16 mouse cellular contexts compared by ENCODE assay signal in genomic region chr9:57901601-57902000, GRCm38 (mm10). TPM values are rescaled to one million over a fixed set of nuclear protein-coding genes. Genes with fewer than 3 reads are reported as not detected.
DNase-seq lines count a peak whose midpoint lies in the region; ATAC-seq and TF ChIP-seq lines count a peak whose summit lies in the region.
"Had no signal": no experiment of that assay in that cellular context is flagged by ENCODE, and none has a peak within 500 bp of the region (broad histone marks: within the 10 kb centered on the region; RNA-seq: fewer than 3 reads in every experiment).

No protein-coding gene starts in this region.

- H3K4me1 ChIP-seq in heart, embryonic 14.5 days (ENCODE audit: control insufficient read depth in 2 of 2, insufficient read depth in 2 of 2, low read length in 2 of 2) = peaks cover 4 to 16% of the 10 kb centered on the region in 2 experiments; a peak in 3 of 4 replicates
- peaks cover 20% of the 10 kb centered on the region for H3K4me1 ChIP-seq in forebrain, embryonic 14.5 days (ENCODE audit: control insufficient read depth, insufficient read depth, low read length)
- peaks cover 20% of the 10 kb centered on the region for H3K4me1 ChIP-seq in midbrain, embryonic 10.5 days
- H3K4me1 ChIP-seq in olfactory bulb, adult 2 months (ENCODE audit: control insufficient read depth, insufficient read depth, low read length) = peaks cover 5% of the 10 kb centered on the region

- whole genome bisulfite sequencing in heart, embryonic 14.5 days = 75% methylated on average over 3 of the region's 3 CpGs
- WGBS in forebrain, embryonic 14.5 days = 2% methylated on average over 3 of the region's 3 CpGs
- 49% methylated on average over 3 of the region's 3 CpGs for WGBS in midbrain, embryonic 10.5 days
- WGBS in olfactory bulb, adult 2 months = 21% methylated on average over 3 of the region's 3 CpGs

- no peaks in the 10 kb centered on the region for H3K36me3 ChIP-seq in heart, embryonic 14.5 days (ENCODE audit: control insufficient read depth, insufficient read depth, low read length)
- no peaks in the 10 kb centered on the region for H3K36me3 ChIP-seq in forebrain, embryonic 14.5 days (ENCODE audit: control insufficient read depth, insufficient read depth, low read length)
- no peaks in the 10 kb centered on the region for H3K36me3 ChIP-seq in midbrain, embryonic 10.5 days
- H3K36me3 ChIP-seq: liver, embryonic 13.5 days had no signal

- peak overlapping the region; percentile 10 to 32; a peak in 2 of 4 replicates for H3K27ac ChIP-seq in heart, embryonic 14.5 days (replicated peaks in 1 of 2; ENCODE audit: control insufficient read depth in 1 of 2, insufficient read depth in 1 of 2, low read depth in 2 of 2, low read length in 2 of 2)
- peak overlapping the region; percentile 81 for H3K27ac ChIP-seq in forebrain, embryonic 14.5 days (ENCODE audit: low read depth, low read length)
- H3K27ac ChIP-seq in midbrain, embryonic 10.5 days (replicated peaks) = peak overlapping the region; percentile 69
- H3K27ac ChIP-seq in olfactory bulb, adult 2 months (ENCODE audit: insufficient read depth, low read depth, low read length) = peak overlapping the region; percentile 64
- H3K27ac ChIP-seq: liver, embryonic 13.5 days had no signal

- no peak for DNase-seq in heart, postnatal 4 days
- peak; percentile 78 for DNase-seq in forebrain, embryonic 14.5 days (ENCODE audit: low spot score)
- no peak for DNase-seq in midbrain, embryonic 10.5 days (ENCODE audit: low spot score)
- DNase-seq in spleen, postnatal 4 days (ENCODE audit: low spot score in 2 of 2) = no peak
- DNase-seq in spleen, adult 18-20 months = no peak
- no peak for DNase-seq in layer of hippocampus, postnatal 10 days (ENCODE audit: low spot score in 2 of 2)
- DNase-seq: adrenal gland, adult 2 months; heart, adult 11 months; kidney, postnatal 25 days; liver, embryonic 13.5 days; lung, postnatal 14 days; thymus, postnatal 36 days had no signal

- no peaks in the 10 kb centered on the region for H3K9me3 ChIP-seq in heart, embryonic 14.5 days (ENCODE audit: control insufficient read depth, low read length)
- H3K9me3 ChIP-seq in forebrain, embryonic 14.5 days (replicated peaks; ENCODE audit: control insufficient read depth, low read length) = no peaks in the 10 kb centered on the region
- no peaks in the 10 kb centered on the region for H3K9me3 ChIP-seq in midbrain, embryonic 10.5 days (replicated peaks)
- H3K9me3 ChIP-seq: liver, embryonic 13.5 days had no signal

- H3K4me2 ChIP-seq in heart, embryonic 14.5 days (ENCODE audit: low read length) = no peak overlapping the region
- peak overlapping the region; percentile 32 for H3K4me2 ChIP-seq in forebrain, embryonic 14.5 days (ENCODE audit: low read length)
- H3K4me2 ChIP-seq: liver, embryonic 13.5 days had no signal

- ATAC-seq in heart, embryonic 14.5 days (ENCODE audit: insufficient number of reproducible peaks, insufficient read depth, low FRiP score, low read depth) = no peak
- ATAC-seq in forebrain, embryonic 14.5 days = peak; percentile 89
- ATAC-seq: intestine, embryonic 16.5 days had no signal

- no peak for TF ChIP-seq POLR2A in olfactory bulb, adult 2 months (IDR thresholded peaks at IDR 0.05; ENCODE audit: insufficient read depth, low read depth, low read length)

- no peaks in the 10 kb centered on the region for H3K27me3 ChIP-seq in heart, embryonic 14.5 days (ENCODE audit: control insufficient read depth, insufficient read depth, low read length)
- H3K27me3 ChIP-seq in forebrain, embryonic 14.5 days (replicated peaks; ENCODE audit: control insufficient read depth, insufficient read depth, low read length) = no peaks in the 10 kb centered on the region
- no peaks in the 10 kb centered on the region for H3K27me3 ChIP-seq in midbrain, embryonic 10.5 days (ENCODE audit: low read depth, poor library complexity, severe bottlenecking)
- H3K27me3 ChIP-seq: liver, embryonic 13.5 days had no signal

- no peak overlapping the region for H3K4me3 ChIP-seq in heart, embryonic 14.5 days (ENCODE audit: control insufficient read depth in 1 of 2, insufficient read depth in 1 of 2, low read depth in 1 of 2, low read length in 2 of 2)
- no peak overlapping the region for H3K4me3 ChIP-seq in forebrain, embryonic 14.5 days (ENCODE audit: low read depth, low read length)
- peak overlapping the region; percentile 0; the same call in 1 of the 2 replicates for H3K4me3 ChIP-seq in midbrain, embryonic 10.5 days
- no peak overlapping the region for H3K4me3 ChIP-seq in olfactory bulb, adult 2 months (ENCODE audit: insufficient read depth, low read depth, low read length)
- H3K4me3 ChIP-seq: liver, embryonic 13.5 days; myocyte had no signal

- H3K9ac ChIP-seq in heart, embryonic 14.5 days (ENCODE audit: low read length) = no peak overlapping the region
- peak overlapping the region; percentile 43; the same call in 1 of the 2 replicates for H3K9ac ChIP-seq in forebrain, embryonic 14.5 days (ENCODE audit: low read length)
- H3K9ac ChIP-seq: liver, embryonic 13.5 days had no signal

- no peak for TF ChIP-seq CTCF in olfactory bulb, adult 2 months (IDR thresholded peaks at IDR 0.05; ENCODE audit: insufficient read depth, low read depth, low read length)

RNA-seq across cellular contexts. Expression of gene Ubl7, which starts 9.2 kb away (rescaled TPM):
- polyA plus RNA-seq in heart, embryonic 14.5 days (2014; fragmentation: Nextera tagmentation; extraction: Ambion mirVana) = 107 and 114 TPM in 2 replicates
- 10 to 100 TPM; 66.3 to 66.5 TPM for total RNA-seq in heart, postnatal 4 days (2021)
- 144 and 166 TPM in 2 replicates for polyA plus RNA-seq in forebrain, embryonic 14.5 days (2014; fragmentation: Nextera tagmentation; extraction: Ambion mirVana)
- polyA plus RNA-seq in midbrain, embryonic 10.5 days (2016; fragmentation: Nextera tagmentation; extraction: Ambion mirVana) = 111 and 120 TPM in 2 replicates
- not detected in 2 replicates for polyA plus RNA-seq in olfactory bulb, adult 2 months (2012; ENCODE audit: insufficient read depth, insufficient read length, low replicate concordance, missing spikeins)
- 10 to 100 TPM; 95.3 to 98.4 TPM for total RNA-seq in layer of hippocampus, postnatal 10 days (2021)

RNA-seq across cellular contexts. Expression of gene Sema7a, which starts 38.3 kb away (rescaled TPM):
- 0.70 and 0.74 TPM in 2 replicates for polyA plus RNA-seq in heart, embryonic 14.5 days (2014; fragmentation: Nextera tagmentation; extraction: Ambion mirVana)
- 10 to 100 TPM; 26.0 to 30.1 TPM for total RNA-seq in heart, postnatal 4 days (2021)
- 3.6 and 6.2 TPM in 2 replicates for polyA plus RNA-seq in forebrain, embryonic 14.5 days (2014; fragmentation: Nextera tagmentation; extraction: Ambion mirVana)
- polyA plus RNA-seq in midbrain, embryonic 10.5 days (2016; fragmentation: Nextera tagmentation; extraction: Ambion mirVana) = 0.26 and 0.27 TPM in 2 replicates
- polyA plus RNA-seq in olfactory bulb, adult 2 months (2012; ENCODE audit: insufficient read depth, insufficient read length, low replicate concordance, missing spikeins) = not detected in 2 replicates
- 100 to 1,000 TPM; 100 to 104 TPM for total RNA-seq in layer of hippocampus, postnatal 10 days (2021)
- polyA plus RNA-seq: liver, embryonic 13.5 days had no signal

Comparison
In these comparisons a context has a peak if more than half of its experiments do, and no peak if none do; other contexts are left out.
1. H3K27ac ChIP-seq: peak in every context shown above with its lines; median percentile 81 in forebrain, embryonic 14.5 days; 69 in midbrain, embryonic 10.5 days; 64 in olfactory bulb, adult 2 months; 21 in heart, embryonic 14.5 days.